Mouse (Mus musculus): ENCODE data around the gene Blvrb. TPM values are rescaled to one million over a fixed set of nuclear protein-coding genes. Genes with fewer than 3 reads are reported as not detected.
A peak's percentile ranks its signal among the peaks of the same experiment; 100 is the strongest.

Gene Blvrb
- polyA plus RNA-seq, 1 experiment from 2014 or later, result 75.2 TPM

- Histone ChIP-seq H3K4me2 (ENCODE audit: low read depth, low read length) (peak overlapping the region; percentile 67), H3K27ac (replicated peaks; ENCODE audit: low read depth, low read length) (peak overlapping the region; percentile 99), H3K4me3 (ENCODE audit: low read depth, low read length) (peak overlapping the region; percentile 58), H3K27me3 (replicated peaks; ENCODE audit: control insufficient read depth, insufficient read depth, low read length) (no peaks in the 10 kb centered on the region), H3K4me1 (ENCODE audit: control insufficient read depth, insufficient read depth, low read length) (peaks cover 15% of the 10 kb centered on the region), H3K9ac (ENCODE audit: low read depth, low read length) (no peak overlapping the region), H3K36me3 (ENCODE audit: control insufficient read depth, insufficient read depth, low read length) (no peaks in the 10 kb centered on the region), H3K9me3 (ENCODE audit: control insufficient read depth, low read length) (no peaks in the 10 kb centered on the region)
- DNase-seq (ENCODE audit: low spot score) (peak; percentile 79), ATAC-seq (ENCODE audit: low read depth) (peak; percentile 49; the same call in 1 of the 2 replicates)
- WGBS, result 22% methylated on average over 6 of the region's 6 CpGs
Measured at GRCm38 (mm10) chr7:27508648-27509005, 60.8 kb downstream of the Blvrb start.

GRCm38 (mm10) chr7:27510809-27511208 is 63.0 kb downstream of the Blvrb start:
- Histone ChIP-seq H3K4me2 (ENCODE audit: low read depth, low read length) (no peak overlapping the region), H3K27me3 (replicated peaks; ENCODE audit: control insufficient read depth, insufficient read depth, low read length) (no peaks in the 10 kb centered on the region), H3K4me3 (ENCODE audit: low read depth, low read length) (no peak overlapping the region), H3K36me3 (ENCODE audit: control insufficient read depth, insufficient read depth, low read length) (no peaks in the 10 kb centered on the region; the same call in 1 of the 2 replicates), H3K4me1 (ENCODE audit: control insufficient read depth, insufficient read depth, low read length) (peaks cover 15% of the 10 kb centered on the region), H3K9ac (ENCODE audit: low read depth, low read length) (no peak overlapping the region), H3K27ac (replicated peaks; ENCODE audit: low read depth, low read length) (no peak overlapping the region), H3K9me3 (ENCODE audit: control insufficient read depth, low read length) (no peaks in the 10 kb centered on the region)
- WGBS, result 89% methylated on average over 2 of the region's 2 CpGs
- ATAC-seq (ENCODE audit: low read depth) (no peak), DNase-seq (ENCODE audit: low spot score) (no peak)

GRCm38 (mm10) chr7:27514961-27515360 is 67.2 kb downstream of the Blvrb start:
- no peak overlapping the region for H3K27ac ChIP-seq (replicated peaks; ENCODE audit: low read depth, low read length)
- H3K27me3 ChIP-seq (replicated peaks; ENCODE audit: control insufficient read depth, insufficient read depth, low read length), result no peaks in the 10 kb centered on the region
- peaks cover 6% of the 10 kb centered on the region for H3K36me3 ChIP-seq (ENCODE audit: control insufficient read depth, insufficient read depth, low read length)
- DNase-seq (ENCODE audit: low spot score) (no peak), ATAC-seq (ENCODE audit: low read depth) (no peak)
- no peak overlapping the region for H3K4me3 ChIP-seq (ENCODE audit: low read depth, low read length)
- H3K9me3 ChIP-seq (ENCODE audit: control insufficient read depth, low read length), result 0 out of 2 replicates have a peak, but pooled peaks cover 4% of the 10 kb centered on the region
- no peak overlapping the region for H3K4me2 ChIP-seq (ENCODE audit: low read depth, low read length)
- no peak overlapping the region for H3K9ac ChIP-seq (ENCODE audit: low read depth, low read length)
- H3K4me1 ChIP-seq (ENCODE audit: control insufficient read depth, insufficient read depth, low read length), result no peaks in the 10 kb centered on the region
- 72% methylated on average over 9 of the region's 9 CpGs for WGBS

Other genes with a start within 250 kb of the Blvrb start
- gene Itpkc, start 219.3 kb upstream of the Blvrb start, polyA plus RNA-seq (2014; fragmentation: Nextera tagmentation; extraction: Ambion mirVana), result 8.1 and 8.7 TPM in 2 replicates
- gene Coq8b, start 215.0 kb upstream of the Blvrb start, polyA plus RNA-seq (2014; fragmentation: Nextera tagmentation; extraction: Ambion mirVana), result 16.8 and 18.2 TPM in 2 replicates
- 25.1 and 28.4 TPM in 2 replicates for gene Numbl, start 189.5 kb upstream of the Blvrb start, polyA plus RNA-seq (2014; fragmentation: Nextera tagmentation; extraction: Ambion mirVana)
- 74.2 and 74.8 TPM in 2 replicates for gene Ltbp4, start 110.3 kb upstream of the Blvrb start, polyA plus RNA-seq (2014; fragmentation: Nextera tagmentation; extraction: Ambion mirVana)
- 26.5 and 30.3 TPM in 2 replicates for gene Shkbp1, start 92.0 kb upstream of the Blvrb start, polyA plus RNA-seq (2014; fragmentation: Nextera tagmentation; extraction: Ambion mirVana)
- gene Gm20479, start 90.6 kb upstream of the Blvrb start, polyA plus RNA-seq (2014; fragmentation: Nextera tagmentation; extraction: Ambion mirVana), result not detected in 2 replicates
- gene Sptbn4, start 292 bp upstream of the Blvrb start, polyA plus RNA-seq (2014; fragmentation: Nextera tagmentation; extraction: Ambion mirVana), result 0.39 and 0.40 TPM in 2 replicates
- gene Sertad3, start 25.8 kb downstream of the Blvrb start, polyA plus RNA-seq (2014; fragmentation: Nextera tagmentation; extraction: Ambion mirVana), result 31.3 and 31.9 TPM in 2 replicates
- 32.6 and 34.7 TPM in 2 replicates for gene Sertad1, start 38.9 kb downstream of the Blvrb start, polyA plus RNA-seq (2014; fragmentation: Nextera tagmentation; extraction: Ambion mirVana)
- 2.5 and 2.9 TPM in 2 replicates for gene Prx, start 51.3 kb downstream of the Blvrb start, polyA plus RNA-seq (2014; fragmentation: Nextera tagmentation; extraction: Ambion mirVana)
- 0.54 and 0.93 TPM in 2 replicates for gene Hipk4, start 75.3 kb downstream of the Blvrb start, polyA plus RNA-seq (2014; fragmentation: Nextera tagmentation; extraction: Ambion mirVana)
- 111 TPM in 2 replicates for gene Pld3, start 105.2 kb downstream of the Blvrb start, polyA plus RNA-seq (2014; fragmentation: Nextera tagmentation; extraction: Ambion mirVana)
- gene 2310022A10Rik, start 105.3 kb downstream of the Blvrb start, polyA plus RNA-seq (2014; fragmentation: Nextera tagmentation; extraction: Ambion mirVana), result 28.7 and 32.7 TPM in 2 replicates
- gene Akt2, start 143.6 kb downstream of the Blvrb start, polyA plus RNA-seq (2014; fragmentation: Nextera tagmentation; extraction: Ambion mirVana), result 114 and 123 TPM in 2 replicates
- gene Ttc9b, start 205.9 kb downstream of the Blvrb start, polyA plus RNA-seq (2014; fragmentation: Nextera tagmentation; extraction: Ambion mirVana), result 3.8 and 4.6 TPM in 2 replicates
- 7.2 and 8.0 TPM in 2 replicates for gene Map3k10, start 226.6 kb downstream of the Blvrb start, polyA plus RNA-seq (2014; fragmentation: Nextera tagmentation; extraction: Ambion mirVana)
- 3.2 and 3.4 TPM in 2 replicates for gene Zfp607b, start 241.4 kb downstream of the Blvrb start, polyA plus RNA-seq (2014; fragmentation: Nextera tagmentation; extraction: Ambion mirVana)

Data from embryonic facial prominence, embryonic 14.5 days (tissue).